Mouse (Mus musculus): ENCODE results near the gene Kidins220.
A peak's percentile ranks its signal among the peaks of the same experiment; 100 is the strongest.

Kidins220 gene

GRCm38 (mm10) chr12:25027416-25027815 lies 52.7 kb downstream of the Kidins220 start:
- DNase-seq, result peak; percentile 52

GRCm38 (mm10) chr12:25033662-25034337 lies 59.1 kb downstream of the Kidins220 start:
- no peak for DNase-seq

- no peak for DNase-seq
These were observed 59.7 kb downstream of the Kidins220 start for GRCm38 (mm10) chr12:25034338-25034953.

GRCm38 (mm10) chr12:25036024-25036423 lies 61.3 kb downstream of the Kidins220 start:
- DNase-seq, result no peak

GRCm38 (mm10) chr12:25037222-25037621 lies 62.5 kb downstream of the Kidins220 start:
- no peak for DNase-seq

GRCm38 (mm10) chr12:25037681-25038472 lies 63.2 kb downstream of the Kidins220 start:
- no peak for DNase-seq

- DNase-seq, result no peak
These were observed 69.3 kb downstream of the Kidins220 start for GRCm38 (mm10) chr12:25044056-25044455.

- no peak for DNase-seq
These were observed 69.9 kb downstream of the Kidins220 start for GRCm38 (mm10) chr12:25044579-25044978.

GRCm38 (mm10) chr12:25049253-25049652 lies 74.5 kb downstream of the Kidins220 start:
- DNase-seq, result no peak

GRCm38 (mm10) chr12:25054511-25054910 lies 79.8 kb downstream of the Kidins220 start:
- DNase-seq, result no peak

GRCm38 (mm10) chr12:25054963-25055362 lies 80.2 kb downstream of the Kidins220 start:
- DNase-seq, result no peak

GRCm38 (mm10) chr12:25059487-25060200 lies 84.9 kb downstream of the Kidins220 start:
- no peak for DNase-seq

- no peak for DNase-seq
These were observed 86.2 kb downstream of the Kidins220 start for GRCm38 (mm10) chr12:25060901-25061300.

GRCm38 (mm10) chr12:25062264-25062663 lies 87.5 kb downstream of the Kidins220 start:
- no peak for DNase-seq

- DNase-seq, result no peak
These were observed 98.6 kb downstream of the Kidins220 start for GRCm38 (mm10) chr12:25073374-25073773.

GRCm38 (mm10) chr12:25074344-25074743 lies 99.6 kb downstream of the Kidins220 start:
- DNase-seq, result no peak

GRCm38 (mm10) chr12:25083260-25084178 lies 108.8 kb downstream of the Kidins220 start:
- no peak for DNase-seq

- no peak for DNase-seq
These were observed 112.2 kb downstream of the Kidins220 start for GRCm38 (mm10) chr12:25086966-25087365.

- no peak for DNase-seq
These were observed 114.7 kb downstream of the Kidins220 start for GRCm38 (mm10) chr12:25089433-25089832.

GRCm38 (mm10) chr12:25092027-25092704 lies 117.4 kb downstream of the Kidins220 start:
- peak; percentile 84 for DNase-seq

GRCm38 (mm10) chr12:25092751-25093211 lies 118.1 kb downstream of the Kidins220 start:
- peak; percentile 48 for DNase-seq
